Mouse (Mus musculus) liver, embryonic 11.5 days (tissue): ENCODE measurements around the gene Ggt6. TPM values are rescaled to one million over a fixed set of nuclear protein-coding genes. Genes with fewer than 3 reads are reported as not detected.

Experiments
- ATAC-seq: fragments of 200-750 bp; cut with Nextera tagmentation; replicated peaks from 2 replicates; pipeline ENCODE4 v1.8.0; 2017; ENCODE audit warnings: moderate number of reproducible peaks, mild to moderate bottlenecking, moderate TSS enrichment, moderate library complexity; ENCODE audit not compliant: low FRiP score
- DNase-seq: peaks from one replicate; pipeline ENCODE4 v3.0.0-alpha.2; 2017; ENCODE audit warnings: low spot score
- H3K27ac ChIP-seq: fragments of 300-500 bp; sonication (generic); 2 replicates; pipeline ENCODE4 v1.5.1; 2014; ENCODE audit warnings: mild to moderate bottlenecking, low read depth, low read length, control low read depth
- H3K27me3 ChIP-seq: fragments of 300-500 bp; sonication (generic); replicated peaks from 2 replicates; pipeline ENCODE4 v1.6.1; 2014; ENCODE audit warnings: low read length, mixed read lengths; ENCODE audit not compliant: control insufficient read depth, insufficient read depth
- H3K36me3 ChIP-seq: fragments of 300-500 bp; sonication (generic); 2 replicates; pipeline ENCODE4 v1.6.1; 2014; ENCODE audit warnings: mild to moderate bottlenecking, low read length, moderate library complexity, mixed read lengths; ENCODE audit not compliant: control insufficient read depth, insufficient read depth
- H3K4me1 ChIP-seq: fragments of 300-500 bp; sonication (generic); replicated peaks from 2 replicates; pipeline ENCODE4 v1.6.1; 2014; ENCODE audit warnings: low read length, mixed read lengths; ENCODE audit not compliant: control insufficient read depth, insufficient read depth
- H3K4me2 ChIP-seq: fragments of 300-500 bp; sonication (generic); 2 replicates; pipeline ENCODE4 v1.6.1; 2014; ENCODE audit warnings: mild to moderate bottlenecking, control low read depth, moderate library complexity
- H3K4me3 ChIP-seq: fragments of 300-500 bp; sonication (generic); 2 replicates; pipeline ENCODE4 v1.5.1; 2014; ENCODE audit warnings: low read depth, low read length, control low read depth
- H3K9ac ChIP-seq: fragments of 300-500 bp; sonication (generic); 2 replicates; pipeline ENCODE4 v1.6.1; 2014; ENCODE audit warnings: low read depth, low read length, control low read depth
- H3K9me3 ChIP-seq: fragments of 300-500 bp; sonication (generic); 2 replicates; pipeline ENCODE4 v1.6.1; 2016; ENCODE audit warnings: low read length, inconsistent platforms, mixed read lengths; ENCODE audit not compliant: control insufficient read depth
- WGBS: fragments of 180-500 bp; shearing (Covaris S2); extraction: QIAGEN DNeasy Blood & Tissue Kit; methylation state at CpG from one replicate; pipeline ENCODE4 v1.1.7; 2014; 5-methylcytosine and 5-hydroxymethylcytosine counted together
- microRNA-seq: library from miRNA; unstranded; fragments of <30 nt; microRNA quantifications from one replicate; pipeline ENCODE4, GENCODE M21; 2017; ENCODE audit warnings: borderline number of aligned reads
- polyA plus RNA-seq: library from polyadenylated mRNA; unstranded; fragments of >200 nt; fragmentation: Nextera tagmentation; extraction: Ambion mirVana; gene quantifications from 2 replicates; pipeline ENCODE4 v1.2.1, GENCODE M21; 2014

Gene Ggt6
- polyA plus RNA-seq, 1 experiment from 2014 or later: not detected

DNA sequence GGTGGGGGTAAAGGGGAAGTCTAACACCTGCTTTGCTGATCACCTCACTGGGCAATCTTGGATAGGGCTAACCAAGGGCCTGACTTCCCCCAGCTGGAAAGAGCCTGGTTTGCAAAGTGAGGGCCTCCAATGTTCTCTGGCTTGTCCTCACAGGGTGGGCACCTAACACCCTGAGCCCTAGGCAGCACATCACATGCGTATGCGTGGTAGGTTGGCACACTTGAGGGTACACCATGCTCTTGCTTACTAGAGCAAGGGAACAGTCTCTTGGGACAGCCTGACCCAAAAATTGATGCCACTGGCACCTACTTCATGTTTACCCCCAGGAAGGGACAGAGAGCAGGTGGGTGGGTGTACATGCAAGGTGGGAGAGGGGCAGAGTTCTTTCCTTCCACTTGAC lies 52.4 kb downstream of the Ggt6 start:
- H3K4me1 ChIP-seq: peaks cover 60% of the 10 kb centered on the region
- no peak for DNase-seq

More for the DNA sequence above, 52.4 kb downstream of the Ggt6 start:
- Histone ChIP-seq H3K4me2 (peak overlapping the region; percentile 95), H3K4me3 (peak overlapping the region; percentile 83), H3K9ac (peak overlapping the region; percentile 70), H3K36me3 (no peaks in the 10 kb centered on the region), H3K27me3 (peaks cover 15% of the 10 kb centered on the region; the same call in 1 of the 2 replicates), H3K9me3 (no peaks in the 10 kb centered on the region), H3K27ac (peak overlapping the region; percentile 82)
- no peak for ATAC-seq
- WGBS: 60% methylated on average over 2 of the region's 2 CpGs

Small RNA genes within 50 kb of the gene (microRNA-seq; reads per million reads assigned to microRNA genes)
- gene Mir6338: not detected

Other genes starting within 250 kb of the Ggt6 start
- gene Gm43951, start 228.7 kb upstream of the Ggt6 start, polyA plus RNA-seq: not detected in 2 replicates
- gene 4933427D14Rik, start 228.1 kb upstream of the Ggt6 start, polyA plus RNA-seq: 6.9 and 8.6 TPM in 2 replicates
- 144 and 153 TPM in 2 replicates for gene Txndc17, start 228.0 kb upstream of the Ggt6 start, polyA plus RNA-seq
- 27.5 and 29.8 TPM in 2 replicates for gene Med31, start 219.9 kb upstream of the Ggt6 start, polyA plus RNA-seq
- not detected in 2 replicates for gene Slc13a5, start 168.3 kb upstream of the Ggt6 start, polyA plus RNA-seq
- gene Xaf1, start 133.9 kb upstream of the Ggt6 start, polyA plus RNA-seq: 2.7 and 2.8 TPM in 2 replicates
- gene Fbxo39, start 121.1 kb upstream of the Ggt6 start, polyA plus RNA-seq: not detected in 2 replicates
- 1.1 and 1.3 TPM in 2 replicates for gene Tekt1, start 73.1 kb upstream of the Ggt6 start, polyA plus RNA-seq
- gene Smtnl2, start 23.8 kb upstream of the Ggt6 start, polyA plus RNA-seq: 22.9 and 24.8 TPM in 2 replicates
- 263 and 272 TPM in 2 replicates for gene Mybbp1a, start 5.8 kb downstream of the Ggt6 start, polyA plus RNA-seq
- 20.0 and 21.0 TPM in 2 replicates for gene Spns2, start 54.4 kb downstream of the Ggt6 start, polyA plus RNA-seq
- 1.9 and 2.0 TPM in 2 replicates for gene Spns3, start 115.0 kb downstream of the Ggt6 start, polyA plus RNA-seq
- gene Ube2g1, start 171.8 kb downstream of the Ggt6 start, polyA plus RNA-seq: 61.9 and 66.2 TPM in 2 replicates